Mouse (Mus musculus) liver, embryonic 14.5 days (tissue): ENCODE measurements around the gene Csk. TPM values are rescaled to one million over a fixed set of nuclear protein-coding genes. Genes with fewer than 3 reads are reported as not detected.

Experiments used
- ATAC-seq: fragments of 200-750 bp; cut with Nextera tagmentation; 2 replicates; pipeline ENCODE4 v1.8.0; 2017; ENCODE audit warnings: moderate number of reproducible peaks, mild to moderate bottlenecking, moderate library complexity; ENCODE audit not compliant: insufficient read depth
- DNase-seq, 3 experiments: peaks; one replicate each; pipeline ENCODE4 v3.0.0-alpha.2; 2012 to 2013; ENCODE audit warnings: low read depth in 3 of 3, low spot score in 3 of 3
- H3K27ac ChIP-seq: fragments of 300-500 bp; sonication (generic); 2 replicates; pipeline ENCODE4 v1.5.1; 2014; ENCODE audit warnings: moderate library complexity, mild to moderate bottlenecking, control low read depth, inconsistent platforms
- H3K27me3 ChIP-seq: fragments of 300-500 bp; sonication (generic); 2 replicates; pipeline ENCODE4 v1.6.1; 2014; ENCODE audit warnings: mild to moderate bottlenecking, low read length, moderate library complexity; ENCODE audit not compliant: control insufficient read depth, insufficient read depth
- H3K36me3 ChIP-seq: fragments of 300-500 bp; sonication (generic); replicated peaks from 2 replicates; pipeline ENCODE4 v1.6.1; 2014; ENCODE audit warnings: low read depth; ENCODE audit not compliant: control insufficient read depth, insufficient read depth
- H3K4me1 ChIP-seq, 2 experiments: fragments of 200-500 bp in 1 of 2; fragments of 300-500 bp in 1 of 2; sonication (generic) in 1 of 2; replicated peaks; 2 replicates each; pipeline ENCODE4 v1.6.1; 2012 to 2014; ENCODE audit warnings: antibody characterized with exemption in 1 of 2, inconsistent platforms in 1 of 2, low read length in 1 of 2; ENCODE audit not compliant: control insufficient read depth in 2 of 2, insufficient read depth in 2 of 2
- H3K4me2 ChIP-seq: fragments of 300-500 bp; sonication (generic); 2 replicates; pipeline ENCODE4 v1.6.1; 2014; ENCODE audit warnings: low read depth, mild to moderate bottlenecking, control low read depth, moderate library complexity
- H3K4me3 ChIP-seq, 2 experiments: fragments of 200-500 bp in 1 of 2; fragments of 300-500 bp in 1 of 2; sonication (generic) in 1 of 2; 2 replicates each; pipeline ENCODE4 v1.5.1; 2012 to 2014; ENCODE audit warnings: low read depth in 2 of 2, low read length in 2 of 2, mild to moderate bottlenecking in 2 of 2, control low read depth in 1 of 2, inconsistent platforms in 1 of 2, moderate library complexity in 1 of 2; ENCODE audit not compliant: insufficient read depth in 1 of 2
- H3K9ac ChIP-seq: fragments of 300-500 bp; sonication (generic); replicated peaks from 2 replicates; pipeline ENCODE4 v1.6.1; 2014; ENCODE audit warnings: mild to moderate bottlenecking, control low read depth, moderate library complexity
- H3K9me3 ChIP-seq: fragments of 300-500 bp; sonication (generic); 2 replicates; pipeline ENCODE4 v1.6.1; 2016; ENCODE audit warnings: low read length, mixed read lengths; ENCODE audit not compliant: control insufficient read depth
- CTCF ChIP-seq: IDR thresholded peaks from 2 replicates; pipeline ENCODE4 v1.5.1; 2016; ENCODE audit warnings: antibody characterized with exemption, low read depth, control low read depth
- EP300 ChIP-seq: IDR thresholded peaks from 2 replicates; pipeline ENCODE4 v1.6.1; 2016; ENCODE audit warnings: antibody characterized with exemption, low read depth
- whole genome bisulfite sequencing: fragments of 180-500 bp; shearing (Covaris S2); extraction: QIAGEN DNeasy Blood & Tissue Kit; methylation state at CpG from one replicate; pipeline ENCODE4 v1.1.7; 2014; ENCODE audit not compliant: insufficient replicate concordance; 5-methylcytosine and 5-hydroxymethylcytosine counted together
- polyA plus RNA-seq, 2 experiments: library from polyadenylated mRNA; depleted of rRNA in 1 of 2; stranded (reverse) in 1 of 2; unstranded in 1 of 2; fragments of >200 nt; fragmentation: Nextera tagmentation in 1 of 2; extraction: Ambion mirVana in 1 of 2; gene quantifications; 2 replicates each; pipeline versions ENCODE4 v1.2.1 to v1.2.3; 2012 to 2014

The Csk gene
- polyA plus RNA-seq, 2 experiments, result 11.1 to 26.3 TPM

DNA sequence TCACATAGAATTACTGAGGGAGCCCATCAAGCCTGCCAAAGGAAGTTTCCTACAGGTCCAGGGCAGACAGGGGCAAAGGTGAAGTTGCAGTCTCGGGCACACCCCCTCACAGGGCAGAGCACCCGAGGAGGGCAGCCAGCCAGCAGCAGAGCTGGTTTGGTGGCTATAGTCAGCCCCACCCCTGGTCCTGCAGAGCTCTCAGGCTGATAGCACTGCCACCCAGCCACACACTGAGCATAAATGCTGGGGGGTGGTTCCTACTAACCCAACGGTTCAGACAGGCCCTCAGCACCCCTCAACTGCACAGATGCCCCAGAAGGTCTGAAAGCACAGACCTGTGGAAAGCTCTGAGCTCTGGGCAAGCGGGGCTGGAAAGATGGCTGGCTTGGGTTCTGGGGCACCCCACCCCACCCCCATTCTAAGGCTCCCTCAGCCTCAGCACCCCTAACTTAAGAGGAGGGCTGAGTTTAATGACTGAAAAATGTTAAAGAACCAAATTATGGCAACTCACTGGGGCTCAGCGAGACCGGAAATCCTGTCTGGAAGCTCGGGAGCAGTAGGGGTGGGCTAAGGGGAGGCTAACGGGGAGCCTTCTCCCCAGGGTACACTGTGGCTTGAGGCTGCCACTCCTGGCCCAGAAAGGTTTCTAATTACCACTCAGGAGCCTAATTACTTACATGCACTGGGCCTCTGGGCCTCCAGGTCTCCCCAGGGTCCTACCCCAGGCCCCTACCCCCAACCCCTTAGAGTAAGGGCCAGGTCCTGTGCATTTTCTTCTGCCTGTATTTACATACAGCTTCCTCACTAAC lies 14.6 kb downstream of the Csk start:
- H3K36me3 ChIP-seq, result no peaks in the 10 kb centered on the region
- peak overlapping the region; percentile 52 for H3K27ac ChIP-seq
- no peaks in the 10 kb centered on the region for H3K9me3 ChIP-seq
- peak overlapping the region; percentile 51 for H3K9ac ChIP-seq
- H3K27me3 ChIP-seq, result no peaks in the 10 kb centered on the region
- no peak for TF ChIP-seq EP300
- no peak for TF ChIP-seq CTCF
- peak overlapping the region; percentile 75 for H3K4me2 ChIP-seq
- peaks cover 66 to 70% of the 10 kb centered on the region in 2 experiments for H3K4me1 ChIP-seq
- H3K4me3 ChIP-seq, result 0 out of 4 replicates have a peak overlapping the region, but pooled peaks of 1 of the 2 experiments have one; percentile 10
- DNase-seq (peak in 2 of 3 experiments; percentile 49 to 62), ATAC-seq (peak; percentile 81)
- 12% methylated on average over 8 of the region's 8 CpGs for WGBS

DNA sequence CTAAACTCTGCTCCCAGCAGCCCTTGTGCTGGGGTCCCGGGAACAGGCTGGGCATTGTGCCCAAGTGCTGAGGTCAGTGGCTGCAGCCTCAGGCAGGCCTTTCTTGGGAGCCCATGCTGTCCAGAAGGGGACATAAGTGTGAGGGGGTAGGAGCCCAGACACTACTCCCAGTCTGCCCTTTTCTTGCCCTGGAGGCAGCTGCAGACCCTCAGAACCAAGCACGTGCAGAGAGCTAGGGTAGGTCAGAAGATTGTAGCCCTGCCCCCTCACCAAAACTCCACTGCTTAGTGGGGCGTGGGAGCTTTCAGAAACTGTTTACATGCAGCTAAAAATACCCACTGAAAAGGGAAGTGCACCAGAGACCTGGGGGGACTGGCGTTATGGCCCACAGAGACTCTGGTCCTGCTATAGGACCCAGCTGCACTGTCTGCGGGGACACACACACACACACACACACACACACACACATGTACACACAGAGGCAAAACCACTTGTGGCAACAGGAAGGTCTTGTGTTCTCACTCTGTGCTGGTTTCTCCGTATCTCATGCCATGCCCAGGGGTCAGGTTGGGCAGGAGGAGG lies 15.6 kb downstream of the Csk start:
- Histone ChIP-seq H3K27me3 (no peaks in the 10 kb centered on the region), H3K4me3 (no peak overlapping the region), H3K9ac (no peak overlapping the region; the same call in 1 of the 2 replicates), H3K36me3 (no peaks in the 10 kb centered on the region), H3K4me1 (peaks cover 62 to 65% of the 10 kb centered on the region in 2 experiments), H3K4me2 (peak overlapping the region; percentile 75), H3K9me3 (no peaks in the 10 kb centered on the region), H3K27ac (no peak overlapping the region)
- DNase-seq (no peak), ATAC-seq (no peak)
- TF ChIP-seq CTCF, result no peak
- TF ChIP-seq EP300, result no peak
- WGBS, result 15% methylated on average over 6 of the region's 6 CpGs

DNA sequence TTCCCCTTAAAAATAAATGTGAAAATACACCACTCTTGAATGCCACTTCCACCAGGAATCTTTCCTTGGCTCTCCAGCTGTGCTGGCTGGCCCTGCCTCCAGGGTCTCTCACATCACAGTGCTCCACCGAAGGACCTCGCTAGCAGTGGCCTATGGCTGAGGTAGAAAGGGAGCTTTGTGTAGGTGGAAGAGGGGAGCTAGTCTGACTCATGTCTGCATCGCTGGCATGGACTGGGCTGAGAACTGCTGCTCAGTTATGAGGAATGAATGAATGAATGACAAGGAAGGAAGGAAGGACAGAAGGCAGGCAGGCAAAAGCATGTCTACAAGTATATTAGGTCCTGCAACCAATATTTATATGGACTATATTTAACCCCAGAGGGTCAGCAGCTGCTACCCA lies 16.2 kb downstream of the Csk start:
- Histone ChIP-seq H3K36me3 (no peaks in the 10 kb centered on the region), H3K9me3 (no peaks in the 10 kb centered on the region), H3K9ac (no peak overlapping the region), H3K4me2 (no peak overlapping the region), H3K27me3 (no peaks in the 10 kb centered on the region), H3K27ac (no peak overlapping the region), H3K4me1 (peaks cover 57 to 61% of the 10 kb centered on the region in 2 experiments), H3K4me3 (no peak overlapping the region)
- DNase-seq (no peak), ATAC-seq (no peak)
- 51% methylated on average over 3 of the region's 3 CpGs for WGBS
- no peak for TF ChIP-seq CTCF
- TF ChIP-seq EP300, result no peak

DNA sequence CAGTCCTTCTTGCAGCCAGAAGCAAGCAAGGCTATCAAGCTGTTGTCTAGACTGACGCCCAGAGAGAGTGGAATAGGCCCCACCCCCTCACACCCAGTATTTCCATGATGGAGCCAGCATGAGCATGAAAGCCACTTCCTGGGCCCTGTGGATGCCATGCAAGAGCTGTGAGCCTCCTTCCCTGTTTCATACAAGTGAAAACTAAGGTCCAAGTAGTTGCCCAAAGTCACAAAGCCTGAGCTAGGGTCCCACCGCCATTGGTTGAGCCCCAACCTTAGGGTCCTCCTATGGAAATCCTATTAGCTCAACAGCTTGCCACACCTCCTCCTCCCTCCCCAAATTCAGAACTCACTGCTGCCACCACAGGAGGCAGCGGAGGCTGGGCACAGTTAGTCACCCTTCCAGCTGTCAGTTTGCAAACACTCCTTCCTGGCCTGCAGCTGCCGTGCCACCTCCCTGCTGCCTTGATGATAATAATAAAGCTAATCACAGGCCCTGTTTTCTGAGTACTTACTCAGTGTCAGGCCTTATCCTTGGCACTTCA lies 19.9 kb downstream of the Csk start:
- WGBS, result 36% methylated on average over 4 of the region's 4 CpGs
- DNase-seq (no peak), ATAC-seq (peak; percentile 9; the same call in 1 of the 2 replicates)
- Histone ChIP-seq H3K4me3 (no peak overlapping the region), H3K4me1 (peaks cover 20 to 24% of the 10 kb centered on the region in 2 experiments), H3K9ac (no peak overlapping the region), H3K4me2 (no peak overlapping the region), H3K9me3 (no peaks in the 10 kb centered on the region), H3K27ac (no peak overlapping the region), H3K27me3 (no peaks in the 10 kb centered on the region), H3K36me3 (peaks cover 21% of the 10 kb centered on the region)
- TF ChIP-seq CTCF (peak; percentile 51), EP300 (no peak)
